Mouse (Mus musculus) spleen, postnatal 10 days (tissue): Measurements from ENCODE around the gene Tas2r108.

Experiments
- DNase-seq, 2 experiments: peaks; one replicate each; pipeline ENCODE4 v3.0.0; 2021 to 2022; ENCODE audit warnings: low spot score in 2 of 2

The Tas2r108 gene

GRCm38 (mm10) chr6:40493229-40493628, at the start of gene Tas2r108:
Gene Tas2r108 (plus strand): TSS chr6:40493529.
- no peak for DNase-seq

GRCm38 (mm10) chr6:40448626-40449025, 44.7 kb upstream of the Tas2r108 start:
- no peak for DNase-seq

- DNase-seq, result no peak
These were observed 38.8 kb upstream of the Tas2r108 start for GRCm38 (mm10) chr6:40454436-40455041.

GRCm38 (mm10) chr6:40465710-40466109, 27.6 kb upstream of the Tas2r108 start:
- peak in 1 of 2 experiments; percentile 31 for DNase-seq

- peak; percentile 79 to 91 for DNase-seq
These were observed 22.2 kb upstream of the Tas2r108 start, which contains the start of gene Ssbp1 for GRCm38 (mm10) chr6:40470916-40471719. Gene Ssbp1 (plus strand): TSS chr6:40471352.

- DNase-seq, result peak in 1 of 2 experiments; percentile 13
These were observed 21.7 kb upstream of the Tas2r108 start for GRCm38 (mm10) chr6:40471720-40472010.

- no peak for DNase-seq
These were observed 17.2 kb upstream of the Tas2r108 start for GRCm38 (mm10) chr6:40476132-40476531.

- DNase-seq, result no peak
These were observed 13.6 kb upstream of the Tas2r108 start for GRCm38 (mm10) chr6:40479705-40480104.

GRCm38 (mm10) chr6:40482318-40482717, 11.0 kb upstream of the Tas2r108 start:
- DNase-seq, result no peak

GRCm38 (mm10) chr6:40490933-40491332, 2.4 kb upstream of the Tas2r108 start, which contains the start of gene Tas2r137:
Gene Tas2r137 (plus strand): TSS chr6:40491233.
- no peak for DNase-seq

- DNase-seq, result no peak
These were observed 26.1 kb downstream of the Tas2r108 start, which contains the start of gene Prss37 for GRCm38 (mm10) chr6:40519408-40519807. Gene Prss37 (minus strand): TSS chr6:40519508.
